Mouse (Mus musculus): ENCODE results near the gene Pinlyp.

The Pinlyp gene

DNA sequence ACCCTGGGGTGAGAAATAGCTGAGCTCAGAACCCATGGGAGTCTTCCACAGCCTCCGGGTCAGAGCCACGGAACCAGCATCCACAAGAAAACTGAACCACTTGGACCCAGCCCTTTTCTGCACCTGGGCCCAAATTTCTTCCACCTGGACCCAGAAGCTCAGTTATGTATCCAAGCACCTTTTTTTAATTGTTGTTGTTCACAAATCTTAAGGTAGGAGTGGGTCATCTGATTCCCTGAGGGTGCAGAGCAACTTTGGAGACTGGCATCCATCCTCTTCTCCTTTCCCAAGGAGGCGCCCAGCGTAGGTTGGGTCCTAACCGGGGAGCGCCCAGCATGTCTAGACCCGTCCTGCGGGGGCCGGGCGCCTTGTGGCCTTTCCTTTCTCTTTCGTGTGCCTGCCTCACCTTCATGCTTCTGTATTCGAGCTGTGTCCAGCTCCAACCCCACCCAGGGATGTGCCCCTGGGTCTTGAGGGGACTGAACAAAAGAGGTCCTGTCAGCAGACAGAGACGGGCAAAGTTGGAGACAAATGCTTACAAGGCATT is at the start of gene Pinlyp, which contains the start of gene Xrcc1:
Gene Pinlyp, minus strand, starts transcription at position 51 of the 547 bp plus-strand sequence.
Gene Xrcc1, plus strand, starts transcription at position 222 of the 547 bp plus-strand sequence.
- no peak for DNase-seq (ENCODE audit: low read depth, low spot score)

DNA sequence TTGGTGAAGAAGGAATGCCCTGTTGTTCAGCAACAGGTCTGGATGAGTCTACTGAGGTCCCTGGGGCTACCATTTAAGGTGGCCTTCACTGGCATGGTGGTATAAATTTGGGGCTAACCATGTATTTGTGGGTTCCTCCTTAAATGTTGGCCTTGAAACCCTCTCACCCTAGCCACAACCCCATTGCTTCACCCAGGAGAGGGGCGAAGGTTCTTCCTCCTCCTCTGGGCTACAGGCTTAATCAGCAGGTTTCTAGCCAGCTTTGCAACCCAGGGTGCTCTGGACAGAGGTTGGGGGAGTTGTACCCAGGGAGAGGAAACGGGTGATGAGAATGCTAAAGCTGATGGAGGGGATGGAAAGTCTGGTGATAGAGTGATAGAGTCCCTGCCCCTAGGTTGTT is 49.5 kb upstream of the Pinlyp start:
- DNase-seq (ENCODE audit: low read depth, low spot score) = no peak

GRCm38 (mm10) chr7:24594309-24594803 is 48.4 kb upstream of the Pinlyp start:
- DNase-seq (ENCODE audit: low read depth, low spot score) = no peak

- peak; percentile 87 for DNase-seq (ENCODE audit: low read depth, low spot score)
Measured at GRCm38 (mm10) chr7:24593621-24594308, 47.8 kb upstream of the Pinlyp start.

- DNase-seq (ENCODE audit: low read depth, low spot score) = no peak
Measured at GRCm38 (mm10) chr7:24592781-24593180, 46.9 kb upstream of the Pinlyp start.

GRCm38 (mm10) chr7:24592163-24592562 is 46.2 kb upstream of the Pinlyp start:
- DNase-seq (ENCODE audit: low read depth, low spot score) = no peak

- DNase-seq (ENCODE audit: low read depth, low spot score) = peak; percentile 46
Measured at GRCm38 (mm10) chr7:24591735-24592134, 45.8 kb upstream of the Pinlyp start.

DNA sequence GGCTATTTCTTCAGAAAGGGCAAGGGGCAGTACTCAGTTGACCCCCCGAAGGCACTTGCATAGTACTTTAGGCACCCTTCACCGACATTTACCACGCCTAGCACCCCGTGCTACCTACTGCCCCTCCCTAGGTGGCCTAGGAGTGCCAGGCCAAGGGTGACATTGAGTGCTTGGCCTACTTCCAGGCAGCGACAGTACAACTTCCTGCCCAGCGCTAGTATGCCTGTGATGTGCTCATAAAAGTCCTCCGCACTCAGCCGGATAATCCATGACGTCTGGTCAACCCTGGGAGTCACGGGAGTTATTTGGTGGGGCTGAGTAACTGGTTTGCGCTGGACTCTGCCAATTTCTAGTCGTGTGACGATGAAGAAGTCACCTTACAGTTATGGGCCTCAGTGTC is 42.4 kb upstream of the Pinlyp start:
- DNase-seq (ENCODE audit: low read depth, low spot score) = no peak

- DNase-seq (ENCODE audit: low read depth, low spot score) = no peak
Measured at GRCm38 (mm10) chr7:24587330-24588105, 41.6 kb upstream of the Pinlyp start, which contains the start of the genes Ethe1 and Zfp575. Gene Ethe1 (plus strand): TSS chr7:24587543. Gene Zfp575 (minus strand): TSS chr7:24587641.

GRCm38 (mm10) chr7:24586828-24587227 is 40.9 kb upstream of the Pinlyp start:
- DNase-seq (ENCODE audit: low read depth, low spot score) = no peak

DNA sequence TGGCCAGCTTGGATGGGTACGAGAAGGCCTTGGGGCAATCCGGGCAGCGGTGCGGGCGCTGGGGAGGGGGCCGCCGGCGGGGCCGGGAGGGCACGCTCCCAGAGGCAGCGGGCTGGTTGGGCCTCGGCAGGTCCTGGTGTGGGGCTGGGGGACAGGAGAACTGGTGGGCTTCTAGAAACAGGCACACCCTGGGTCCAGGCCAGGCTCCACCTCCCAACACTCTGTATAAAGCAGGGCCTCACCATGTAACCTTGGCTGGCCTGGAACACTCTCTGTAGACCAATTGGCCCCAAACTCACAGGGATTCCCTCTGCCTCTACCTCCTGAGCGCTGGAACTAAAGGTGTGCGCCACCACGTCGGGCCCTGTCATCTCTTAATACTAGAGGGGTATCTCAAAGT is 40.1 kb upstream of the Pinlyp start:
- DNase-seq (ENCODE audit: low read depth, low spot score) = no peak

DNA sequence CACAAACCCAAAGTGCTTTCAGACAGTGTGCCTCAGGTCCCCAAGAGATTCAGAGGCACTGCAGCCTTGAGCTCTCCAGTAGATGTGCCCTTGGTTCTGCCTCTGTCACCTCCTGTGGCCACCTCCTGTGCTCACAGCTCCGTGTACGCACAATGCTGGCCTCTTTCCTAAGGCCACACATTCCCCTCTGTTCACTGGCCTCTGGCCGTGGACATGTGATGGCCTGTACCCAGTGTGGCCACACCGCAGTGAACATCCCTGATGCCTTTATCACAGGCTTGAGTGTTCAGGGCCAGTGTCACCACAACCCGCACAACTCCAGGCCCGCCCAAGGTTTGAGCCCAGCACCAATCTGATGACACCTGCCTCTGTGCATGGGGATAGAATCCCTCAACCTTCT is 39.0 kb upstream of the Pinlyp start:
- DNase-seq (ENCODE audit: low read depth, low spot score) = no peak

- no peak for DNase-seq (ENCODE audit: low read depth, low spot score)
Measured at GRCm38 (mm10) chr7:24577811-24578210, 31.9 kb upstream of the Pinlyp start.

- no peak for DNase-seq (ENCODE audit: low read depth, low spot score)
Measured at GRCm38 (mm10) chr7:24574224-24574796, 28.4 kb upstream of the Pinlyp start.

DNA sequence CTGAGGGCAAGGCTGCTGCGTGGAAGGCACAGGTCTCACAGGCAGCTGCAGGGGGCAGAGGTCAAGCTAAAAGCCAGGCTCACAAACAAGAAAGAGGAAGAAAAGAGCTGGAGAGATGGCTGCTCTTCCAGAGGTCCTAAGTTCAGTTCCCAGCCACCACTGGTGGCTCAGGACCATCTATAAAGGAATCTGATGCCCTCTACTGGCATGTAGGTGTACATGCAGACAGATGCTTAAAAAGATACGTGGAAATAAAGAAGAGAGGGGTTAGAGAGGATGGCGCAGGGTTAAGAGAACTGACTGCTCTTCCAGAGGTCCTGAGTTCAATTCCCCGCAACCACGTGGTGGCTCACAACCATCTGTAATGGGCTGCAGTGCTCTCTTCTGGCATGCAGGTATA is 26.5 kb upstream of the Pinlyp start:
- DNase-seq (ENCODE audit: low read depth, low spot score) = peak; percentile 55

DNA sequence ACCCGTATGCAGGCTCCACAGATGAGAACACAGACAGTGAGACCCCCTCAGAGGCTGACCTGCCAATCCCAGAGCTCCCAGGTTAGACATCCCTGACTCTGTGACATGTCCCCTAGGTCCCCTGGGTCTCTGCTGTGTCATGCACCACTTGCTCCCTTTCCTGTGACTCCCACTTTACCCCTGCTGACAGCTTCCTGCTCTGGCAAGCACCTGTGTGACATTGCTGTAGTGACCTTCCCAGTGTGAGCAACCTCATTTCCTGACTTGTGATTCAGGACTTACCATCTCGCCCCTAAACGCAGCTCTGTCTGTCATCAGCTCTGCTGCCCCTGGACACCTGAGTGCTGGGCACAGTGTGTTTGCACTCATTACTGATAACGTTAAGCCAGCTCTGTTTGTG is 25.2 kb upstream of the Pinlyp start:
- DNase-seq (ENCODE audit: low read depth, low spot score) = no peak

DNA sequence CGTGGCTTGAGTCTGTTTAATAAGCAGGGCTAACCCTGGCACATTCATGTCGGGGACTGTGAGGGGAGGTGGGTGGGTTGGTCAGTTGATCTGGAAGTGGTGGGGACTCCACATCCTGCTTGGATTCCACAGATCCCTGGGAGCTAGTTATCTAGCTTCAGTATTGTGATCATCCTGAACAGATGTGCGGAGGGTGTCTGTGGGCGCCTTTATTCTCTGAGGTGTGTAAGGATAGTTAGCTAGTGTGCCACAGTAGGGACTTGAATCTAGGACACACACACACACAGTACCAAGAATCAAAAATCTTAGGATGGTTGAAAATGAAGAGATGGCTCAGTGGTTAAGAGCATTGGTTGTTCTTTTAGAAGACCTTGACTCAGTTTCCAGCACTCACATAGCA is 22.6 kb upstream of the Pinlyp start:
- no peak for DNase-seq (ENCODE audit: low read depth, low spot score)

GRCm38 (mm10) chr7:24566206-24566605 is 20.3 kb upstream of the Pinlyp start:
- no peak for DNase-seq (ENCODE audit: low read depth, low spot score)

DNA sequence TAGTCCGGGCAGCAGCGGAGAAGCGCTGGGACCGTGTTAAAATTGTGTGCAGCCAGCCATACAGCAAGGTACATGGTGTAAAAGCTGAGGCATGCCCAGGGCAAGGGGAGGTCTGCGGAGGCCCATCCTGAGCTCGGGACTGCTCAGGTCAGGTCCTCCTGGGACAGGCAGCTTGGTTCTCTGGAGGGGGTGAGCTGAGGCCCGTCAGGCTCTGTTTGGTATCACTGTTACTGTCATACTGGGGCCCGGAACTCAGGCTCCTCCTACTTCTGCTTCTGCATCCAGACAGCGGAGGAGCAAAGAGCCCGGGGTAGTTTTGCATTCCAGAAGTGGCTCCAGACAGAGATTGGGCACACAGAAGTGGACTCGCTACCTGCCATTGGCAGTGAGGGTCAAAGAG is 19.7 kb upstream of the Pinlyp start:
- peak; percentile 64 for DNase-seq (ENCODE audit: low read depth, low spot score)

DNA sequence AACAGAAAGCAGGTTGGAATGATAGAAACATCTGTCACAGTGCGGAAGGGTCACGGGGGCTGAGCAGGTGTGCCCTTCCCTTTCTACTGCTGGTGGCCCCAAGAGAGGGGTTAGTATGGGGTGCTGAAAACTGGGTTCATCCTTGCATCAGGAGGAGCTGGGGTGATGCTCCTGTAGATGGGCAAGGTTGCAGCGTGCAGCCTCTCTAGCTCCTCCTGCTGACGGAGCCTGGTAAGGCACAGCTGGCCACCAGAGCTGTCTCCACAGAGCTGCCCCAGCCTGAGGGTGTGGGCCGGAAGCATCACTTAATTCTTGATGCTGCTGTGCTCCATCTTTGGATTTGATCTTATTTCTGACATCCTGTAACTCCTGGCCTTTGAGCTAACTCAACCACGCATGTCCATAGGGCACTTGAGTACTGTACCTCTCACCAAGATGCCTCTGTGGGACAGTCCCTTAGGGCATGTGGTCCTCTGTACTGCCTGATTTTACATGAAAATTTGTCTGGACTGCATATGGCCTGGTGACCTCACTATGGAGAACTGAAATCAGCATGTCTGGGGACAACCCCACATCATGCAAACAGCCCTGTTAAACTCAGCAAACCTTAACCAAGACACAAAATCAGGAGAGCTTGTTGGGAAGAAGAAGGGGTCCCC is 18.8 kb upstream of the Pinlyp start:
- peak; percentile 95 for DNase-seq (ENCODE audit: low read depth, low spot score)

DNA sequence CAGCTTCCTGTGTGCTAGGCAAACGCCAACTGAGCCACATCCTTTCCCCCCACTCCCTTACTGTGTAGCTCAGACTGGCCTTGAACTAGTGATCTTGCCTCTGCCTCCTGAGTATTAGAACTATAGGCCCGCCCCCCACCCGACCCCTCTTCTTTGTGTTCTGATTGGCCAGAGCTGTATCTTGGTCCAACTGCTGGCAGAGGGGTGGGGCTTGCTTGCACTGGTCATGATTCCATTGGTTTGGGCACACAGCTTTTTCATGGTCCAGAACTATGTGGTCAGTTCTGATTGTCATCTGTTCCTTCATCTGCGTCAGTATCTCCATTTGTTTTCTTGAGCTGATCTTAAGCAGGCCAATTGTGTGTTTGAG is 17.9 kb upstream of the Pinlyp start:
- DNase-seq (ENCODE audit: low read depth, low spot score) = peak; percentile 90

Measured in A20 (cell line).